Mouse (Mus musculus) hindbrain, embryonic 13.5 days (tissue): ENCODE data around the gene Tctex1d1. TPM values are rescaled to one million over a fixed set of nuclear protein-coding genes. Genes with fewer than 3 reads are reported as not detected.

Source experiments
- ATAC-seq: fragments of 200-750 bp; cut with Nextera tagmentation; 2 replicates; pipeline ENCODE4 v1.8.0; 2017; ENCODE audit warnings: moderate TSS enrichment; ENCODE audit not compliant: low FRiP score
- H3K27ac ChIP-seq: fragments of 300-500 bp; sonication (generic); 2 replicates; pipeline ENCODE4 v1.5.1; 2015; ENCODE audit warnings: inconsistent platforms, mild to moderate bottlenecking, moderate library complexity
- H3K27me3 ChIP-seq: fragments of 300-500 bp; sonication (generic); 2 replicates; pipeline ENCODE4 v1.6.1; 2015; ENCODE audit warnings: mild to moderate bottlenecking, inconsistent platforms
- H3K36me3 ChIP-seq: fragments of 300-500 bp; sonication (generic); 2 replicates; pipeline ENCODE4 v1.6.1; 2015; ENCODE audit warnings: mild to moderate bottlenecking, inconsistent platforms
- H3K4me1 ChIP-seq: fragments of 300-500 bp; sonication (generic); replicated peaks from 2 replicates; pipeline ENCODE4 v1.6.1; 2015; ENCODE audit warnings: inconsistent platforms
- H3K4me2 ChIP-seq: fragments of 300-500 bp; sonication (generic); 2 replicates; pipeline ENCODE4 v1.6.1; 2015; ENCODE audit warnings: inconsistent platforms, mild to moderate bottlenecking, moderate library complexity
- H3K4me3 ChIP-seq: fragments of 300-500 bp; sonication (generic); 2 replicates; pipeline ENCODE4 v1.5.1; 2015; ENCODE audit warnings: mild to moderate bottlenecking, inconsistent platforms
- H3K9ac ChIP-seq: fragments of 300-500 bp; sonication (generic); 2 replicates; pipeline ENCODE4 v1.6.1; 2015; ENCODE audit warnings: mild to moderate bottlenecking, inconsistent platforms
- H3K9me3 ChIP-seq: fragments of 300-500 bp; sonication (generic); 2 replicates; pipeline ENCODE4 v1.6.1; 2016; ENCODE audit warnings: inconsistent platforms
- WGBS: fragments of 180-500 bp; shearing (Covaris S2); methylation state at CpG from one replicate; pipeline ENCODE4 v1.1.7; 2015; 5-methylcytosine and 5-hydroxymethylcytosine counted together
- polyA plus RNA-seq: library from polyadenylated mRNA; unstranded; fragments of >200 nt; fragmentation: Nextera tagmentation; extraction: Ambion mirVana; gene quantifications from 2 replicates; pipeline ENCODE4 v1.2.1, GENCODE M21; 2015

Gene Tctex1d1
- polyA plus RNA-seq, 1 experiment from 2014 or later: 5.2 TPM

DNA sequence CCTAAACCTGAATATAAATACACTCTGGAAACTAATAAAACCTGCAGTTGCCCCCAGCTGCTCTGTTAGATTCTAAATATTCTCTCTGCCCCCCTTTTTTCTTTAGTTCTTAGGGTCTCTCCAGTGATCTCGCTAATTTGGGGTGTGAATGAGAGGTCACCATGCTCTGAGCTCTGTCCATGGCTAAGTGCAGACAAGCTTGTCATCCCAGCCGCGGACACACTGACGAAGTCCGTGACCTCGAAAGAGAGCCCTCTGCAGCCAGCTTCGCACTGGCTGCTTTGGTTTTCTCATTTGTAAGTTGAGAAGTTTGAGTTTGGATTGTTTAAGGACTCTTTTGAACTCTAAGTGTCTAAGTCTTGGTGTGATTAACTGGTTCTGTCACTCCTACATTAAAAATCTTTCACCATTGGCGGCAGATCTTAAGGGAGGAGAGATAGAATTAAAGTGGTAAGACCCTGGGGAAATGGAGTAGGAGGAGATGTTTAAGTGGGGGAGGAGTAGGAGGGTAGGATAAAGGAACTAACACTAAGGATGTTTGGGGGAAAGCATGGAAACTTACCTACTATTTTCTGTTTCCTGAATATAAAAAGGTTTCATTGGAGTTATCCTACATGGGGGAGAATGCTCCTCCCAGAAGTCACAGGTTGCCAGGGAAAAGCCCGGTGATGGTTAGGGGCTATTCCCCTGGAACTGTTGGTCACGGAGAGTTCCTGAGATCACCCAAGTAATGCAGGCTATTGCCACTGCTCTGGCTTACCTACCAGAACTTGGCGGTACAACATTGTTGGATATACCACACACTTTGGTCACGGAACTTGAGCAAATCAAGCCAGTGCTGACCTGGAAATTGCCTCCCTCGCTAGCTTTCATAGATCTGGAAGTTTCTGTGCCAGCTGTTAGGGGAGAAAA is 50.0 kb downstream of the Tctex1d1 start:
- no peaks in the 10 kb centered on the region for H3K36me3 ChIP-seq
- no peak for ATAC-seq
- no peaks in the 10 kb centered on the region for H3K9me3 ChIP-seq
- no peaks in the 10 kb centered on the region for H3K4me1 ChIP-seq
- H3K4me3 ChIP-seq: no peak overlapping the region
- no peak overlapping the region for H3K27ac ChIP-seq
- H3K27me3 ChIP-seq: no peaks in the 10 kb centered on the region
- H3K4me2 ChIP-seq: no peak overlapping the region
- no peak overlapping the region for H3K9ac ChIP-seq
- 86% methylated on average over 13 of the region's 13 CpGs for WGBS

DNA sequence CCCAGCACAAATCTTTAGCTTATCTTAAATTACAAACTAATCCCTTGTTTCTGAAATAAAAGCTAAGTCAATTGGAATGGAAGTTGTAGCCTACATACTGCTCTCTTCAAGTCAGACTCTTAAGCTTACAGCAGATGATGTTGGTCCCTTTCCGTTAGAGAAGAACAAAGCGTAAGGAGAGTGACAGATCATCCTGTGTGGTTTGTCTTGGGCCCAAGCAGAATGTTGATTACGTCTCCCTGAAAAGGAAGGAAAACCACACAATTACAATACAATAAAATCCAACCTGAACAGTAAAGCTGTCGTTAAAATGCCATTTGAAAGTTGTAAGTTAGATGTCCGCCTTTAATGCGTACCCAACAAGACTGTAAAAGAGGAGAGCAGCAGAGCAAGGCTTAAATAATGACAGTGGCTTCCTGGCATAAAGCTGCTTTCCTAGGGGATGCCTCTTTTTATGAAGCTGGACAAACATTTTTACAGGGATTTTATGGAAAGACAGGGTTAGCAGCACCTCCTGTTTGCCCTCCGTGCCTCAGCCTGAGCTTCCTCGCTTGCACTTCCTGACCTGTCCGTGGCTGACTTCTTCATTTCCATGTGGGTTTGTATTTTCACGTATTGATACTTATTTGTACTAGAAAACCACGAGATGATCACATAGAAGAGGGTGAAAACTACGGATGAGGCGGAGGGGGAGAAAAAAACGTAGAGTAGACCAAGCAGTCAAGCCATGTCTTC is 60.9 kb downstream of the Tctex1d1 start:
- 87% methylated on average over 14 of the region's 14 CpGs for WGBS
- Histone ChIP-seq H3K9me3 (no peaks in the 10 kb centered on the region), H3K4me2 (no peak overlapping the region), H3K4me3 (no peak overlapping the region), H3K4me1 (no peaks in the 10 kb centered on the region), H3K27me3 (no peaks in the 10 kb centered on the region), H3K27ac (no peak overlapping the region), H3K36me3 (peaks cover 4% of the 10 kb centered on the region), H3K9ac (no peak overlapping the region)
- no peak for ATAC-seq

DNA sequence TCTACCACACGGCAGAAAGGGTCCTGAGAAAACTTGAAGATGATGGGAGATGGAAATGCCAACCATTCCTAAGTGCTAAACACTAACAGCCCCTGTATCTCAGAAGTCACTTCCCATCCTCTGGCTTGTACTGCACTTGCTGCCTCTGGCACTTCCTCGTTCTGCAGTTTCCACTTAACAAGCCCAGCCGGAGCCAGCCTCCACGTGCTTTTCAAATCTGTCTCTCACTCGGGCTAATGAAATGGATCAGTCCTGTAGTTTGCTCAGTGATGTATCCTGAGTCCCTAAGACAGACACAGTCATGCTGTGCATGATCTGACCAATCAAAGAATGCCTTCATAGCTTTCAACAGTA is 61.4 kb downstream of the Tctex1d1 start:
- Histone ChIP-seq H3K4me3 (no peak overlapping the region), H3K4me1 (no peaks in the 10 kb centered on the region), H3K27me3 (no peaks in the 10 kb centered on the region), H3K27ac (no peak overlapping the region), H3K4me2 (no peak overlapping the region), H3K36me3 (peaks cover 4% of the 10 kb centered on the region), H3K9ac (no peak overlapping the region), H3K9me3 (no peaks in the 10 kb centered on the region)
- 75% methylated on average over 5 of the region's 5 CpGs for WGBS
- no peak for ATAC-seq

DNA sequence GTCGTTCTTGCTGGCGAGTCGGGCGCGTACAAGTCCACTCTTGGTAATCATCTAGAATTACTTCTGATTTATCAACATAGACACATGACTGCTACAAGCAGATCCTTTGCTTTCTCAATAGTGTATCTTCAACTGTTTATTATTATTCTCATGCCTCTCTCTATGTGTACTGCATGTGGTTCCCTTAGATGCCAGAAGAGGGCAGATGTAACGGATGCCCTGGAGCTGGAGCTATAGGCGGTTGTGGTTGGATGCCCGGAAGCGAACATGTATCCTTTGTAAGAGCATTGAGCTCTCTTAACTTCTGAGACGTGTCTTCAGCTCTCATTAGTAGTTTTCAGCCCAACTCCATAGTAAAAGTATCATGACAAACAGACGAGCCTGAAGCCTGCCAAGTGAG is 64.6 kb downstream of the Tctex1d1 start:
- H3K4me1 ChIP-seq: no peaks in the 10 kb centered on the region
- H3K36me3 ChIP-seq: no peaks in the 10 kb centered on the region
- 93% methylated on average over 11 of the region's 11 CpGs for WGBS
- no peak overlapping the region for H3K4me3 ChIP-seq
- H3K4me2 ChIP-seq: no peak overlapping the region
- no peaks in the 10 kb centered on the region for H3K27me3 ChIP-seq
- no peak overlapping the region for H3K9ac ChIP-seq
- no peak overlapping the region for H3K27ac ChIP-seq
- ATAC-seq: no peak
- no peaks in the 10 kb centered on the region for H3K9me3 ChIP-seq

DNA sequence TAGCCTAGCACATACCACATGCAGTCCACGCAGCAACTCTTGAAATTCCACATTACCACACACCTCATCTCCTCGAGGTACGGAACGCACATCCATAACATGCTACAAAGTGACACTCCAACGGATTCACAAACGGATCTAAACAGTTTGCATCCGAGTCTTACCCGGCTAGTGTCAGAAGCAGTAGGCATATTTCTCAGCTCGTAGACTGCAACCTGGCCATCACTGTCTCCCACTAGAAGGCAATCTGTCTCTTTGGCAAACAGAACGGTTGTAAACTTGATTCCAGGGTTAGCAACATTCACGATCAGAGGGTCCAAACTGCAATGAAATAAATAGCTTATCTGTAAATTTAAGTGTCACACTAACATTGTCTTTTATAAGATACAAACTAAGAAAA is 69.6 kb downstream of the Tctex1d1 start:
- no peak for ATAC-seq

More for the DNA sequence above, 69.6 kb downstream of the Tctex1d1 start:
- Histone ChIP-seq H3K9me3 (no peaks in the 10 kb centered on the region), H3K27ac (no peak overlapping the region), H3K4me1 (no peaks in the 10 kb centered on the region), H3K9ac (no peak overlapping the region), H3K4me2 (no peak overlapping the region), H3K4me3 (no peak overlapping the region), H3K27me3 (no peaks in the 10 kb centered on the region), H3K36me3 (0 out of 2 replicates have a peak, but pooled peaks cover 3% of the 10 kb centered on the region)
- 94% methylated on average over 11 of the region's 11 CpGs for WGBS

Other genes starting within 250 kb of the Tctex1d1 start
- 67.2 and 68.6 TPM in 2 replicates for gene Sgip1, start 237.3 kb upstream of the Tctex1d1 start, polyA plus RNA-seq
- not detected in 2 replicates for gene Insl5, start 48.2 kb downstream of the Tctex1d1 start, polyA plus RNA-seq
- 36.6 and 37.1 TPM in 2 replicates for gene Mier1, start 135.8 kb downstream of the Tctex1d1 start, polyA plus RNA-seq
- 5.6 and 6.1 TPM in 2 replicates for gene Wdr78, start 135.9 kb downstream of the Tctex1d1 start, polyA plus RNA-seq
- 5.4 and 6.6 TPM in 2 replicates for gene Slc35d1, start 236.6 kb downstream of the Tctex1d1 start, polyA plus RNA-seq